Mouse (Mus musculus) testis, postnatal 14 days (tissue): ENCODE data around the gene 2310022A10Rik.
"Not testable (repeated sequence)": the region's sequence is repeated elsewhere in the genome, so short reads cannot be mapped to it uniquely, and the experiment has no call there.

ENCODE experiments used
- DNase-seq: peaks from one replicate; pipeline ENCODE4 v3.0.0; 2021; ENCODE audit warnings: low spot score

2310022A10Rik gene

GRCm38 (mm10) chr7:27612940-27613339 is 59.9 kb downstream of the 2310022A10Rik start:
- no peak for DNase-seq

- no peak for DNase-seq
Measured at GRCm38 (mm10) chr7:27613751-27614499, 60.9 kb downstream of the 2310022A10Rik start.

DNA sequence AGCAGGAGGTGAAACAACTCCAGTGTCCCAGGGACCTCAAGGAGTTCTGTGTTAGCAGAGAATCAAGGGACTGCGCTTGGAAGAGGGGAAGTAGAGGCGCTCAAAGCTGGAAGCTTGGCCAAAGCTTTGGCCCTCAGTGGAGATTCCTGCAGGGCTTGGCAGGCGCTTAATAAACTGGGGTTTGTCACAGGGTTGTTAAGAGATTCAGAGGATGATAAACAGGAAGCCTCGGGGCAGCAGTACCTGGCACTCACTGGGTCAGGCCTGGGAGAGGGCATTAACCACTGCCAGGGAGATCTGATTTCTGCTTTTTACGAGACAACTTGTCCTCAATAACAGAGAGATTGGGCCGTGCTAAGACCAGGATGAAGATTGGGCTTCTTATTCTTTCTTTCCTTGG is 68.0 kb downstream of the 2310022A10Rik start:
- DNase-seq, result no peak

DNA sequence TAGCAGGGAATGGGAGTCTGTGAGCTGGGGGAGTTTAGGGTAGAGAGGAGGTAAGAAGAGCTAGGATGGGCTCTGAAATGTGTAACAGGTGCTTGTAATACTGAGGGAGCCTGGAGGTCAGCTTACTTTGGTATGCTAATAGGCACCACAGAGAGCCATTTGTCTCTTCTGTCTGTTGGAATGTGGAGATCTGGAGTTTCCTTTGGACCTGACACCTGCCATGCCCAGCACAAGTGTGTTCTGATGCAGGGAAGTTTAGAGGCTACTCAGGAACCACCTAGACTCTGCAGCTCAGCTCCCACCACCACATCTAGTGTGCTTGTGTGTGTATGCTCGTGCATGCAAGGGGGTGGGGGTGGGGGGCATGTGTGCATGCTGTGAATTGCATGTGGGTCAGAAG is 69.2 kb downstream of the 2310022A10Rik start:
- DNase-seq, result no peak

- no peak for DNase-seq
Measured at GRCm38 (mm10) chr7:27624967-27625366, 71.9 kb downstream of the 2310022A10Rik start.

- DNase-seq, result no peak
Measured at GRCm38 (mm10) chr7:27627707-27628106, 74.7 kb downstream of the 2310022A10Rik start.

- no peak for DNase-seq
Measured at GRCm38 (mm10) chr7:27628190-27628589, 75.2 kb downstream of the 2310022A10Rik start.

GRCm38 (mm10) chr7:27628816-27629215 is 75.8 kb downstream of the 2310022A10Rik start:
- DNase-seq, result not testable (repeated sequence)

DNA sequence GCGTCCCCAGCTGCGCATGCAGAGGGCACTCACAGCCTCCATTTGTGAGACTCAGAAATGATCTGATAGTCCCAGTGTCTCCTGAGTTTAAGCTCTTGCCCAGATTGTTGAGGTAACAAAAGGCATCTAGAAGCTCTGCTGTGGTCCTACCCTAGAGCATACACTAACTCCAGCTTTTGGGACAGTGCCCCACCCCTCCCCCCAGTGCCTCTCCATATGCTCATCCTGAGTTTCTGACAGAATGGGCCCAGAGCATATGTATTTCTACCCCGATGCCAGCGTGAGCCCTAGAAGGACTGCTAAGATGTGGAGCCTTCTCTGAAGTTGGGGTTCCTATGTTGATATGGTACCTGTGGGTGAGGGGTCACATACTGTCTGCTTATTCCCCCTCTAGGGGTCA is 78.4 kb downstream of the 2310022A10Rik start:
- no peak for DNase-seq
